ENCODE assay signal across 9 mouse cellular contexts in the genomic region with DNA sequence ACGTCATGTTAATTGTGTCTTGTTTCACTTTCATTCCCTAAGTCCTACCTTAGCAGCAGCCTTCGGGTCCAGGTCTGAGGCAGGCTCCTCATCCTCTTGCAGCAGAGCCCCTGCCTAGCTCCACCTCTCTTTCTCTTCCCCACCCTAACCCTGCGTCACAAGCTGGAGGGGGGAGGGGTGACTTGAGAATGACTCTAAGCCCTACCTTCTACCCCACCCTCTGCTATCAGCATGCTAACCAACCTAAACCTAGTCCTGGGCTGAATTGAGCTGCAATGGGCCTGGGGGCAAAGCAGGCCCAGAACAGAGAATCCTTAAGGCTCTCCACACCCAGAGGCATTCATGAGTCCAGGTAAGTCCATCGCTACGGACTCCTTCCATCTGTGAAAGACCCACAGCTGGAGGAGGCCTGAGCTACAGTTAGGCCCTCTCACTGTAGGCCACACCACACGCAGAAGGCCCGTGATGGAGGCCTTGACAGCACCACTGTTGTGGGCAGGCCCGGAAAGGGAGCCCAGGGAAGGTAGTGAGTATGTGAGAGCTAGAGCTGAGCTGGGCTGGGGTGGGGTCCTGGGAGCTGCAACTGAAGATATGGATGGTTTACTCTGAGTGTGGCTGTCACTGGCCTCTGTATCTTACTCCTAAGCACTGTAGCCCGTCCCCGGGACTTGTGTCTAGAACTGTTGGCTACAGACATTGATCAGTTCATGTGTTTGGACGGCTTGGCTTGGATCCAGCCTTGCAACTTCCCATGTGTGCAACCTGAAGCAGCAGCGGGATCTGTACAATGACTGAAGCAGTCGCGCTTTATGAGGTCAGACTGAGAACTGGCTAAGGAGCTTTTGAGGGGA. TPM values are rescaled to one million over a fixed set of nuclear protein-coding genes. Genes with fewer than 3 reads are reported as not detected.
DNase-seq lines count a peak whose midpoint lies in the region; ATAC-seq lines count a peak whose summit lies in the region.
"Had no signal": no experiment of that assay in that cellular context is flagged by ENCODE, and none has a peak within 500 bp of the region (broad histone marks: within the 10 kb centered on the region; RNA-seq: fewer than 3 reads in every experiment).

No protein-coding gene starts in this region.

- peak overlapping the region; percentile 78 for H3K4me2 ChIP-seq in liver, embryonic 12.5 days
- H3K4me2 ChIP-seq in midbrain, embryonic 11.5 days, result no peak overlapping the region
- no peak overlapping the region for H3K4me2 ChIP-seq in forebrain, embryonic 11.5 days (ENCODE audit: low read depth, low read length, severe bottlenecking)
- H3K4me2 ChIP-seq: midbrain, embryonic 15.5 days had no signal

- peak overlapping the region; percentile 90 for H3K27ac ChIP-seq in liver, embryonic 12.5 days
- H3K27ac ChIP-seq in midbrain, embryonic 11.5 days (ENCODE audit: low read depth, low read length), result no peak overlapping the region
- no peak overlapping the region for H3K27ac ChIP-seq in forebrain, embryonic 11.5 days (ENCODE audit: low read depth, low read length)
- H3K27ac ChIP-seq: midbrain, embryonic 15.5 days had no signal

- peak; percentile 78 for ATAC-seq in CD4-positive, CD25-positive, alpha-beta regulatory T cell, adult 4 months
- ATAC-seq in activated CD4-positive, CD25-positive, alpha-beta regulatory T cell, adult 4 months, result peak; percentile 74
- peak; percentile 94 for ATAC-seq in liver, embryonic 12.5 days
- ATAC-seq in midbrain, embryonic 11.5 days (ENCODE audit: low FRiP score), result no peak
- no peak for ATAC-seq in forebrain, embryonic 11.5 days (replicated peaks; ENCODE audit: low FRiP score)
- ATAC-seq: midbrain, embryonic 15.5 days had no signal

- H3K4me3 ChIP-seq in liver, embryonic 12.5 days, result peak overlapping the region; percentile 64
- no peak overlapping the region for H3K4me3 ChIP-seq in midbrain, embryonic 11.5 days (ENCODE audit: low read depth, low read length)
- no peak overlapping the region for H3K4me3 ChIP-seq in forebrain, embryonic 11.5 days (ENCODE audit: low read depth, low read length)
- H3K4me3 ChIP-seq: midbrain, embryonic 15.5 days had no signal

- DNase-seq in spleen, adult 12 weeks (ENCODE audit: low spot score), result peak; percentile 66
- DNase-seq in midbrain, embryonic 11.5 days (ENCODE audit: low spot score, missing footprints), result no peak
- no peak for DNase-seq in forebrain, embryonic 11.5 days (ENCODE audit: low spot score)
- DNase-seq in embryo, embryonic 11 days, result no peak
- DNase-seq in cerebellum, adult 8-10 months, result no peak

- no peaks in the 10 kb centered on the region for H3K27me3 ChIP-seq in liver, embryonic 12.5 days (replicated peaks)
- no peaks in the 10 kb centered on the region for H3K27me3 ChIP-seq in midbrain, embryonic 11.5 days (ENCODE audit: control insufficient read depth, insufficient read depth, low read length)
- no peaks in the 10 kb centered on the region for H3K27me3 ChIP-seq in forebrain, embryonic 11.5 days (ENCODE audit: control insufficient read depth, insufficient read depth, low read length)
- H3K27me3 ChIP-seq: midbrain, embryonic 15.5 days had no signal

- H3K9me3 ChIP-seq in liver, embryonic 12.5 days (replicated peaks), result no peaks in the 10 kb centered on the region
- no peaks in the 10 kb centered on the region for H3K9me3 ChIP-seq in midbrain, embryonic 11.5 days (ENCODE audit: control insufficient read depth, low read length)
- no peaks in the 10 kb centered on the region for H3K9me3 ChIP-seq in forebrain, embryonic 11.5 days (ENCODE audit: control insufficient read depth, low read length)
- H3K9me3 ChIP-seq: midbrain, embryonic 15.5 days had no signal

- peak overlapping the region; percentile 71 for H3K9ac ChIP-seq in liver, embryonic 12.5 days
- H3K9ac ChIP-seq in midbrain, embryonic 11.5 days (ENCODE audit: low read length), result no peak overlapping the region
- no peak overlapping the region for H3K9ac ChIP-seq in forebrain, embryonic 11.5 days (ENCODE audit: low read length)
- H3K9ac ChIP-seq: midbrain, embryonic 15.5 days had no signal

- H3K36me3 ChIP-seq in liver, embryonic 12.5 days, result peaks cover 5% of the 10 kb centered on the region; the same call in 1 of the 2 replicates
- H3K36me3 ChIP-seq in midbrain, embryonic 11.5 days (ENCODE audit: control insufficient read depth, insufficient read depth, low read length), result no peaks in the 10 kb centered on the region
- H3K36me3 ChIP-seq in forebrain, embryonic 11.5 days (ENCODE audit: control insufficient read depth, insufficient read depth, low read length), result no peaks in the 10 kb centered on the region
- H3K36me3 ChIP-seq: midbrain, embryonic 15.5 days had no signal

- H3K4me1 ChIP-seq in liver, embryonic 12.5 days, result peaks cover 80% of the 10 kb centered on the region
- no peaks in the 10 kb centered on the region for H3K4me1 ChIP-seq in midbrain, embryonic 11.5 days (ENCODE audit: control insufficient read depth, insufficient read depth, low read length)
- H3K4me1 ChIP-seq in forebrain, embryonic 11.5 days (replicated peaks; ENCODE audit: control insufficient read depth, insufficient read depth, low read length), result no peaks in the 10 kb centered on the region
- H3K4me1 ChIP-seq: midbrain, embryonic 15.5 days had no signal

- 33% methylated on average over 14 of the region's 14 CpGs for WGBS in liver, embryonic 12.5 days (ENCODE audit: insufficient replicate concordance)
- 80% methylated on average over 14 of the region's 14 CpGs for WGBS in midbrain, embryonic 11.5 days
- whole genome bisulfite sequencing in forebrain, embryonic 11.5 days, result 84% methylated on average over 14 of the region's 14 CpGs

RNA-seq across cellular contexts. Expression of a gene that starts 18.0 kb away (rescaled TPM):
- 100 to 1,000 TPM in 1 of 2 experiments, 10 to 100 TPM in 1; 86.5 to 142 TPM for polyA plus RNA-seq in CD4-positive, CD25-positive, alpha-beta regulatory T cell, adult 4 months (2017; shearing (Covaris generic))
- polyA plus RNA-seq in activated CD4-positive, CD25-positive, alpha-beta regulatory T cell, adult 4 months (2017; shearing (Covaris generic)), result 10 to 100 TPM; 65.6 to 75.6 TPM
- 13.1 and 13.2 TPM in 2 replicates for polyA plus RNA-seq in liver, embryonic 12.5 days (2016; fragmentation: Nextera tagmentation; extraction: Ambion mirVana)
- polyA plus RNA-seq in midbrain, embryonic 11.5 days (2014; fragmentation: Nextera tagmentation; extraction: Ambion mirVana), result 0.36 TPM in 2 replicates
- 0.41 and 0.61 TPM in 2 replicates for polyA plus RNA-seq in forebrain, embryonic 11.5 days (2014; fragmentation: Nextera tagmentation; extraction: Ambion mirVana)

RNA-seq across cellular contexts. Expression of a gene that starts 48.7 kb away (rescaled TPM):
- 1 to 10 TPM; 1.9 to 4.8 TPM for polyA plus RNA-seq in CD4-positive, CD25-positive, alpha-beta regulatory T cell, adult 4 months (2017; shearing (Covaris generic))
- under 1 TPM; 0.20 to 0.77 TPM for polyA plus RNA-seq in activated CD4-positive, CD25-positive, alpha-beta regulatory T cell, adult 4 months (2017; shearing (Covaris generic))
- 0.54 and 1.0 TPM in 2 replicates for polyA plus RNA-seq in liver, embryonic 12.5 days (2016; fragmentation: Nextera tagmentation; extraction: Ambion mirVana)
- 0.08 and 0.15 TPM in 2 replicates for polyA plus RNA-seq in midbrain, embryonic 11.5 days (2014; fragmentation: Nextera tagmentation; extraction: Ambion mirVana)
- polyA plus RNA-seq in forebrain, embryonic 11.5 days (2014; fragmentation: Nextera tagmentation; extraction: Ambion mirVana), result not detected in 2 replicates
- polyA plus RNA-seq: midbrain, embryonic 15.5 days had no signal

Comparison
In these comparisons a context has a peak if more than half of its experiments do, and no peak if none do; other contexts are left out.
1. ATAC-seq: peak in CD4-positive, CD25-positive, alpha-beta regulatory T cell, adult 4 months (single experiment), activated CD4-positive, CD25-positive, alpha-beta regulatory T cell, adult 4 months (single experiment) and liver, embryonic 12.5 days (single experiment); none in midbrain, embryonic 11.5 days (single experiment) and forebrain, embryonic 11.5 days (single experiment).